18 mouse cellular contexts compared by ENCODE assay signal in the genomic region with DNA sequence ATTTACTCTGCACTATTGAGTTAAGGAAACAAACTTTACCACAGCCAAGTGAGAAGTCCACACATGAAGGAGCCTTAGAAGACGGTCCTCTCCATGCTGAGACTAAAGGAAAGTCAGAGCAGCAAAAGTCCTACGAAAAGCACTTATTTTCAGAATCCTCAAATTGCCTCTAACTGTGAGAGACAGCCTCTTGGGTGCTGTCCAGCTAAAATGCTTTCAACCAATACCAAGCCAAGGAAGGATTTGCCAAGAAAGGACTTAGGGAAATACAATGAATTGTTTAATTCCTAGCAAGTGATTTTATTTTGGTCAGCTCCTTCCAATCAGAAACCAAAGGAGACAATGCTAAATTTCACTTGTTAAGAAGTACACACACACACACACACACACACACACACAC. TPM values are rescaled to one million over a fixed set of nuclear protein-coding genes. Genes with fewer than 3 reads are reported as not detected.
A peak's percentile ranks its signal among the peaks of the same experiment; 100 is the strongest.
DNase-seq lines count a peak whose midpoint lies in the region; ATAC-seq lines count a peak whose summit lies in the region.
"Had no signal": no experiment of that assay in that cellular context is flagged by ENCODE, and none has a peak within 500 bp of the region (broad histone marks: within the 10 kb centered on the region; RNA-seq: fewer than 3 reads in every experiment).

Slco1a4 (minus strand) TSS at position 115 of the 400 bp plus-strand sequence.

- H3K9ac ChIP-seq in midbrain, embryonic 14.5 days (replicated peaks; ENCODE audit: low read length): no peak within 1 kb of the TSS
- H3K9ac ChIP-seq: hindbrain, embryonic 12.5 days; midbrain, embryonic 13.5 days had no signal

- H3K27ac ChIP-seq in midbrain, embryonic 14.5 days (replicated peaks; ENCODE audit: low read depth, low read length): no peak within 1 kb of the TSS
- no peak within 1 kb of the TSS for H3K27ac ChIP-seq in midbrain, embryonic 10.5 days (replicated peaks)
- H3K27ac ChIP-seq: hindbrain, embryonic 12.5 days; midbrain, embryonic 13.5 days had no signal

- H3K27me3 ChIP-seq in midbrain, embryonic 14.5 days (ENCODE audit: control insufficient read depth, insufficient read depth, low read length): no peaks in the 10 kb centered on the region
- H3K27me3 ChIP-seq in midbrain, embryonic 10.5 days (ENCODE audit: low read depth, poor library complexity, severe bottlenecking): no peaks in the 10 kb centered on the region
- H3K27me3 ChIP-seq: hindbrain, embryonic 12.5 days; midbrain, embryonic 13.5 days had no signal

- no peak within 1 kb of the TSS for H3K4me2 ChIP-seq in midbrain, embryonic 14.5 days (ENCODE audit: low read length)
- H3K4me2 ChIP-seq: heart, embryonic 11.5 days; hindbrain, embryonic 12.5 days; midbrain, embryonic 13.5 days had no signal

- no peaks in the 10 kb centered on the region for H3K4me1 ChIP-seq in midbrain, embryonic 14.5 days (ENCODE audit: control insufficient read depth, insufficient read depth, low read length)
- H3K4me1 ChIP-seq in midbrain, embryonic 10.5 days: peaks cover 5% of the 10 kb centered on the region; the same call in 1 of the 2 replicates
- H3K4me1 ChIP-seq: hindbrain, embryonic 12.5 days had no signal

- no peak for ATAC-seq in midbrain, embryonic 14.5 days (ENCODE audit: low FRiP score, low TSS enrichment)
- no peak for ATAC-seq in monocyte, adult 5-6 weeks (replicated peaks; ENCODE audit: insufficient number of reproducible peaks, low FRiP score, low TSS enrichment, poor library complexity, severe bottlenecking)
- ATAC-seq: midbrain, embryonic 13.5 days had no signal

- H3K4me3 ChIP-seq in midbrain, embryonic 14.5 days (replicated peaks; ENCODE audit: low read depth, low read length): no peak within 1 kb of the TSS
- no peak within 1 kb of the TSS for H3K4me3 ChIP-seq in midbrain, embryonic 10.5 days
- H3K4me3 ChIP-seq: hindbrain, embryonic 12.5 days; midbrain, embryonic 13.5 days had no signal

- no peaks in the 10 kb centered on the region for H3K36me3 ChIP-seq in midbrain, embryonic 14.5 days (ENCODE audit: control insufficient read depth, insufficient read depth, low read length)
- no peaks in the 10 kb centered on the region for H3K36me3 ChIP-seq in midbrain, embryonic 10.5 days
- H3K36me3 ChIP-seq: hindbrain, embryonic 12.5 days; midbrain, embryonic 13.5 days had no signal

- WGBS in midbrain, embryonic 14.5 days: 86% methylated on average over 2 of the region's 2 CpGs
- 79% methylated on average over 2 of the region's 2 CpGs for WGBS in midbrain, embryonic 10.5 days

- intact Hi-C loops in left cerebral cortex, postnatal 4 days (cut with DNase I): no loop called here

- peak; percentile 13 to 18 for DNase-seq in cerebellum, postnatal 14 days
- no peak for DNase-seq in cerebellum, adult 8-10 months
- peak; percentile 8 to 11 for DNase-seq in kidney, postnatal 4 days
- no peak for DNase-seq in kidney, adult 9 months
- DNase-seq in midbrain, embryonic 14.5 days: peak; percentile 19
- DNase-seq in midbrain, embryonic 10.5 days (ENCODE audit: low spot score): no peak
- peak; percentile 11 for DNase-seq in left cerebral cortex, postnatal 4 days
- DNase-seq: embryo, embryonic 11 days; gastrocnemius, postnatal 10 days; thymus, postnatal 36 days had no signal

- H3K9me3 ChIP-seq in midbrain, embryonic 14.5 days (ENCODE audit: control insufficient read depth, low read length): no peaks in the 10 kb centered on the region
- H3K9me3 ChIP-seq in midbrain, embryonic 10.5 days (replicated peaks): no peaks in the 10 kb centered on the region
- H3K9me3 ChIP-seq: hindbrain, embryonic 12.5 days; midbrain, embryonic 13.5 days had no signal

RNA-seq across cellular contexts. Expression of gene Slco1a4, which starts in this region (rescaled TPM):
- polyA plus RNA-seq in midbrain, embryonic 14.5 days (2014; fragmentation: Nextera tagmentation; extraction: Ambion mirVana): 0.96 and 1.3 TPM in 2 replicates
- not detected in 2 replicates for polyA plus RNA-seq in midbrain, embryonic 10.5 days (2016; fragmentation: Nextera tagmentation; extraction: Ambion mirVana)
- 1 to 10 TPM; 4.3 to 4.6 TPM for total RNA-seq in left cerebral cortex, postnatal 4 days (2021)
- total RNA-seq in monocyte, adult 5-6 weeks (2017): not detected in 3 replicates
- total RNA-seq: MEL had no signal
- polyA plus RNA-seq: C2C12; heart, embryonic 11.5 days; liver, embryonic 16.5 days; neural tube, embryonic 14.5 days had no signal

Comparison
In these comparisons a context has a peak if more than half of its experiments do, and no peak if none do; other contexts are left out.
1. DNase-seq: peak in cerebellum, postnatal 14 days (2 of 2), kidney, postnatal 4 days (2 of 2), midbrain, embryonic 14.5 days (single experiment) and left cerebral cortex, postnatal 4 days (single experiment); none in cerebellum, adult 8-10 months (single experiment), kidney, adult 9 months (single experiment) and midbrain, embryonic 10.5 days (single experiment).